Mouse (Mus musculus) ES-Bruce4 (cell line): Measurements from ENCODE around the gene Coq8a.

ENCODE experiments used
- CTCF ChIP-seq: IDR thresholded peaks from one replicate; pipeline ENCODE4 v1.8.1; 2011; ENCODE audit warnings: low read depth, low read length
- EP300 ChIP-seq: IDR thresholded peaks from 2 replicates; pipeline ENCODE4 v1.6.1; 2011; ENCODE audit warnings: low read depth, low read length; ENCODE audit not compliant: insufficient read depth
- POLR2A ChIP-seq: IDR thresholded peaks from one replicate; pipeline ENCODE4 v1.8.1; 2011; ENCODE audit warnings: low read length; ENCODE audit not compliant: insufficient read depth

GRCm38 (mm10) chr1:180226221-180226713, 26.9 kb upstream of the Coq8a start:
- peak; percentile 42 for TF ChIP-seq CTCF
- TF ChIP-seq EP300, result no peak
- TF ChIP-seq POLR2A, result no peak
